Mouse (Mus musculus) lung, adult 18-20 months (tissue): ENCODE measurements around the gene Trim38.

Experiments used
- DNase-seq, 2 experiments: peaks; one replicate each; pipeline ENCODE4 v3.0.0; 2022; ENCODE audit warnings: mixed read lengths in 2 of 2

The Trim38 gene

DNA sequence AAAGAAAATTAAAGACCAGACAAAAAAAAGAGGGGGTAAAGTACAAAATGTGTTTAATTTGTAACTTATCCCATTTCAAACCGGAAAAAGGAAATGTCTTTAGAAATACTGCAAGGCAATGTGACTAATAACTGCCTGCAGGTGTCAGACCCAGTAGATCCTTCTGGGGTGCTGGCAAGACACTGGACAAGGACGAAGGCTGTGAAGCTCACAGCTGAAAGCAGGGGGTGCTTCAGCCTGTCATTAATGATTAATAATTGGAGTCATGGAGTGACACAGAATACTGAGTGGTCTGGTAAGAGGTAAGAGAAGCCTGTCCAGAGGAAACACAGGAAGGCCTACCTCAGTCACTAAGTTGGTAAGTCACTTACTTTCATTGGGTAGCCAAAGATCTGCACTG, 69.6 kb downstream of the Trim38 start, which contains the start of gene Slc17a3:
Gene Slc17a3 (plus strand): TSS at position 127 of the 400 bp plus-strand sequence.
- DNase-seq = no peak
